Mouse (Mus musculus): ENCODE measurements around the gene Maats1. TPM values are rescaled to one million over a fixed set of nuclear protein-coding genes. Genes with fewer than 3 reads are reported as not detected.

Gene Maats1
- polyA plus RNA-seq, 1 experiment from 2014 or later = 0.20 TPM

GRCm38 (mm10) chr16:38369000-38369399, 27.1 kb upstream of the Maats1 start:
- Histone ChIP-seq H3K27ac (replicated peaks; ENCODE audit: low read depth, low read length) (no peak overlapping the region), H3K9ac (ENCODE audit: low read length) (no peak overlapping the region), H3K4me2 (ENCODE audit: low read depth, severe bottlenecking) (no peak overlapping the region), H3K4me3 (ENCODE audit: low read depth, low read length) (no peak overlapping the region), H3K27me3 (ENCODE audit: control insufficient read depth, insufficient read depth, low read length) (no peaks in the 10 kb centered on the region), H3K4me1 (ENCODE audit: control insufficient read depth, insufficient read depth, low read length) (no peaks in the 10 kb centered on the region), H3K9me3 (ENCODE audit: control insufficient read depth, low read length) (no peaks in the 10 kb centered on the region), H3K36me3 (ENCODE audit: control insufficient read depth, insufficient read depth, low read length) (no peaks in the 10 kb centered on the region)
- 77% methylated on average over 7 of the region's 7 CpGs for whole genome bisulfite sequencing
- no peak for ATAC-seq (ENCODE audit: insufficient number of reproducible peaks, low FRiP score, low TSS enrichment, low read depth)
- DNase-seq (ENCODE audit: low spot score) = no peak

- Histone ChIP-seq H3K9ac (ENCODE audit: low read length) (no peak overlapping the region), H3K9me3 (ENCODE audit: control insufficient read depth, low read length) (no peaks in the 10 kb centered on the region), H3K27me3 (ENCODE audit: control insufficient read depth, insufficient read depth, low read length) (no peaks in the 10 kb centered on the region), H3K36me3 (ENCODE audit: control insufficient read depth, insufficient read depth, low read length) (no peaks in the 10 kb centered on the region), H3K27ac (replicated peaks; ENCODE audit: low read depth, low read length) (no peak overlapping the region), H3K4me1 (ENCODE audit: control insufficient read depth, insufficient read depth, low read length) (no peaks in the 10 kb centered on the region), H3K4me2 (ENCODE audit: low read depth, severe bottlenecking) (no peak overlapping the region), H3K4me3 (ENCODE audit: low read depth, low read length) (no peak overlapping the region)
- no peak for DNase-seq (ENCODE audit: low spot score)
- ATAC-seq (ENCODE audit: insufficient number of reproducible peaks, low FRiP score, low TSS enrichment, low read depth) = no peak
- WGBS = 44% methylated on average over 10 of the region's 10 CpGs
Measured at GRCm38 (mm10) chr16:38368336-38368735, 26.4 kb upstream of the Maats1 start.

GRCm38 (mm10) chr16:38366231-38366630, 24.3 kb upstream of the Maats1 start:
- DNase-seq (ENCODE audit: low spot score) (no peak), ATAC-seq (ENCODE audit: insufficient number of reproducible peaks, low FRiP score, low TSS enrichment, low read depth) (no peak)
- no peak overlapping the region for H3K27ac ChIP-seq (replicated peaks; ENCODE audit: low read depth, low read length)
- H3K27me3 ChIP-seq (ENCODE audit: control insufficient read depth, insufficient read depth, low read length) = no peaks in the 10 kb centered on the region
- no peak overlapping the region for H3K9ac ChIP-seq (ENCODE audit: low read length)
- H3K4me3 ChIP-seq (ENCODE audit: low read depth, low read length) = no peak overlapping the region
- H3K9me3 ChIP-seq (ENCODE audit: control insufficient read depth, low read length) = no peaks in the 10 kb centered on the region
- 89% methylated on average over 4 of the region's 4 CpGs for WGBS
- H3K4me2 ChIP-seq (ENCODE audit: low read depth, severe bottlenecking) = no peak overlapping the region
- H3K36me3 ChIP-seq (ENCODE audit: control insufficient read depth, insufficient read depth, low read length) = no peaks in the 10 kb centered on the region
- H3K4me1 ChIP-seq (ENCODE audit: control insufficient read depth, insufficient read depth, low read length) = peaks cover 8% of the 10 kb centered on the region; the same call in 1 of the 2 replicates

- ATAC-seq (ENCODE audit: insufficient number of reproducible peaks, low FRiP score, low TSS enrichment, low read depth) = no peak
Measured at GRCm38 (mm10) chr16:38365390-38365789, 23.4 kb upstream of the Maats1 start.

GRCm38 (mm10) chr16:38363657-38364056, 21.7 kb upstream of the Maats1 start:
- Histone ChIP-seq H3K27ac (replicated peaks; ENCODE audit: low read depth, low read length) (no peak overlapping the region), H3K4me1 (ENCODE audit: control insufficient read depth, insufficient read depth, low read length) (peaks cover 8% of the 10 kb centered on the region; the same call in 1 of the 2 replicates), H3K27me3 (ENCODE audit: control insufficient read depth, insufficient read depth, low read length) (no peaks in the 10 kb centered on the region), H3K9me3 (ENCODE audit: control insufficient read depth, low read length) (no peaks in the 10 kb centered on the region), H3K4me3 (ENCODE audit: low read depth, low read length) (no peak overlapping the region), H3K4me2 (ENCODE audit: low read depth, severe bottlenecking) (no peak overlapping the region), H3K9ac (ENCODE audit: low read length) (no peak overlapping the region), H3K36me3 (ENCODE audit: control insufficient read depth, insufficient read depth, low read length) (no peaks in the 10 kb centered on the region)
- 89% methylated on average over 7 of the region's 7 CpGs for WGBS
- DNase-seq (ENCODE audit: low spot score) (no peak), ATAC-seq (ENCODE audit: insufficient number of reproducible peaks, low FRiP score, low TSS enrichment, low read depth) (no peak)

More at GRCm38 (mm10) chr16:38365390-38365789, 23.4 kb upstream of the Maats1 start:
- no peak for DNase-seq (ENCODE audit: low spot score)
- Histone ChIP-seq H3K4me3 (ENCODE audit: low read depth, low read length) (no peak overlapping the region), H3K27me3 (ENCODE audit: control insufficient read depth, insufficient read depth, low read length) (no peaks in the 10 kb centered on the region), H3K27ac (replicated peaks; ENCODE audit: low read depth, low read length) (no peak overlapping the region), H3K36me3 (ENCODE audit: control insufficient read depth, insufficient read depth, low read length) (no peaks in the 10 kb centered on the region), H3K4me1 (ENCODE audit: control insufficient read depth, insufficient read depth, low read length) (peaks cover 8% of the 10 kb centered on the region; the same call in 1 of the 2 replicates), H3K9me3 (ENCODE audit: control insufficient read depth, low read length) (no peaks in the 10 kb centered on the region), H3K9ac (ENCODE audit: low read length) (no peak overlapping the region), H3K4me2 (ENCODE audit: low read depth, severe bottlenecking) (no peak overlapping the region)
- 85% methylated on average over 10 of the region's 10 CpGs for WGBS

DNA sequence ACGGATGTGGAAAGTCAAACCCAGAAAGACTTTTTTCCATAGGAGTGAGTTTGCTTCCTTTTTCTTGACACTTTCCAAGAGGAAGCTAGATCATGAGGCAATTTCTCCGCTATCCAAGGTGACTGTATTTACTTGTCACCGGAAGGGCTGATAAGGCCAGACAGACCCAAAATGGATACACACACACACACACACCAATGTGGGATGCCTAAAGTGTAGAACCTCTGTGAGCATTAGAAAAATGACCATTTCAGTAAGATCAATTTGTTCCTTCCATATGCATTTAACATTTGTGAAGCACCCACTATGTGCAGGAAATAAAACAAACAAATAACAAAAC, 21.3 kb upstream of the Maats1 start:
- Histone ChIP-seq H3K9ac (ENCODE audit: low read length) (no peak overlapping the region), H3K4me1 (ENCODE audit: control insufficient read depth, insufficient read depth, low read length) (peaks cover 8% of the 10 kb centered on the region; the same call in 1 of the 2 replicates), H3K9me3 (ENCODE audit: control insufficient read depth, low read length) (no peaks in the 10 kb centered on the region), H3K27me3 (ENCODE audit: control insufficient read depth, insufficient read depth, low read length) (no peaks in the 10 kb centered on the region), H3K36me3 (ENCODE audit: control insufficient read depth, insufficient read depth, low read length) (no peaks in the 10 kb centered on the region), H3K4me2 (ENCODE audit: low read depth, severe bottlenecking) (no peak overlapping the region), H3K27ac (replicated peaks; ENCODE audit: low read depth, low read length) (no peak overlapping the region), H3K4me3 (ENCODE audit: low read depth, low read length) (no peak overlapping the region)
- 81% methylated on average over 3 of the region's 3 CpGs for WGBS
- DNase-seq (ENCODE audit: low spot score) (no peak), ATAC-seq (ENCODE audit: insufficient number of reproducible peaks, low FRiP score, low TSS enrichment, low read depth) (no peak)

GRCm38 (mm10) chr16:38362493-38363255, 20.7 kb upstream of the Maats1 start:
- H3K27me3 ChIP-seq (ENCODE audit: control insufficient read depth, insufficient read depth, low read length) = no peaks in the 10 kb centered on the region
- no peak overlapping the region for H3K4me2 ChIP-seq (ENCODE audit: low read depth, severe bottlenecking)
- WGBS = 75% methylated on average over 20 of the region's 20 CpGs
- peaks cover 8% of the 10 kb centered on the region; the same call in 1 of the 2 replicates for H3K4me1 ChIP-seq (ENCODE audit: control insufficient read depth, insufficient read depth, low read length)
- no peaks in the 10 kb centered on the region for H3K9me3 ChIP-seq (ENCODE audit: control insufficient read depth, low read length)
- no peak overlapping the region for H3K9ac ChIP-seq (ENCODE audit: low read length)
- no peak for ATAC-seq (ENCODE audit: insufficient number of reproducible peaks, low FRiP score, low TSS enrichment, low read depth)
- no peak overlapping the region for H3K4me3 ChIP-seq (ENCODE audit: low read depth, low read length)
- H3K36me3 ChIP-seq (ENCODE audit: control insufficient read depth, insufficient read depth, low read length) = no peaks in the 10 kb centered on the region
- no peak for DNase-seq (ENCODE audit: low spot score)
- no peak overlapping the region for H3K27ac ChIP-seq (replicated peaks; ENCODE audit: low read depth, low read length)

DNA sequence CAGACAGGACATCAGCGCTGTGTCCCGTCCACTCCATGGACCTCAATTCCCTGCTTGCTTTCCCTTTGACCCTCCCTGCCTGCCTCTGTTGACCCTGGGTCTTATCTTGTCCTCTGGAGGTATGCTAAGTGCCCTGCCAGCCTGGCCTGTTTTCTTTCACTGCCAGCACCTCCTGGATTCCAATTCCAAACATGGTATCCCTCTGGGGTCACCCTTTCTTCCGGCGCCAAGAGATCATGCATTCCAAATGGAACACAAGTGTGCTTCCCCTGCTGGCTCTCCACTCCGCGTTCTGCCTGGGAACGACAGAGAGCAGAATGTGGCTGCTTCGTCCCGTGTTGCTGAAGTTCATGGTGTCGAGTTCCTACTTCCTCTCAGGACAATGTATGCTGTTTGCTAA, 20.0 kb upstream of the Maats1 start, which contains the start of gene Popdc2:
Gene Popdc2 (plus strand): TSS at position 277 of the 400 bp plus-strand sequence.
- H3K27ac ChIP-seq (replicated peaks; ENCODE audit: low read depth, low read length) = no peak within 1 kb of the TSS
- H3K9ac ChIP-seq (ENCODE audit: low read length) = 0 out of 2 replicates have a peak within 1 kb of the TSS, but pooled peaks have one; percentile 9
- DNase-seq (ENCODE audit: low spot score) = peak; percentile 26

More for the DNA sequence above, 20.0 kb upstream of the Maats1 start, which contains the start of gene Popdc2:
- H3K27me3 ChIP-seq (ENCODE audit: control insufficient read depth, insufficient read depth, low read length) = no peaks in the 10 kb centered on the region
- 0 out of 2 replicates have a peak within 1 kb of the TSS, but pooled peaks have one; percentile 8 for H3K4me2 ChIP-seq (ENCODE audit: low read depth, severe bottlenecking)
- no peaks in the 10 kb centered on the region for H3K36me3 ChIP-seq (ENCODE audit: control insufficient read depth, insufficient read depth, low read length)
- H3K9me3 ChIP-seq (ENCODE audit: control insufficient read depth, low read length) = no peaks in the 10 kb centered on the region
- no peak within 1 kb of the TSS for H3K4me3 ChIP-seq (ENCODE audit: low read depth, low read length)
- 17% methylated on average over 10 of the region's 10 CpGs for WGBS
- ATAC-seq (ENCODE audit: insufficient number of reproducible peaks, low FRiP score, low TSS enrichment, low read depth) = no peak
- peaks cover 8% of the 10 kb centered on the region; the same call in 1 of the 2 replicates for H3K4me1 ChIP-seq (ENCODE audit: control insufficient read depth, insufficient read depth, low read length)
